Mouse (Mus musculus): Measurements from ENCODE around the gene Stab2.

DNA sequence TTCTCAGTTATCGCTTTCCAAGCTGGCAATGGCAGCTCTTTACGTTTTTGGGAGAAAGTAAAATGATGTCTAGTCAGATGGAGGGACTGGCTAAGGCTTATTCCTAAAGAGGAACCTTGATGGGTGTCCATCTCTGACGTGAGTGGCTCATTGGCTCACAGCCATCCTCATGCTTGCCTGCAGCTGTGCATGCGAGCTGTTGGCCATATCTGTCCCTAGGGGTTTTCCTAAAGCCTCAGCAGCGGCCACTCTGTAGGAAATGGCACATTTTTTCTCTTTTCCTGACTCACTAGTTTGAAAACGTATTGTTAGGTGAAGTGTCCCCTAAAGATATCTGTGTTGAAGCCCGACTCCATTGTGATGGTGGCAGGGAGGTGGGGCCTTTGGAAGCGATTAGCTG lies 18.0 kb downstream of the Stab2 start:
- TF ChIP-seq CTCF (IDR thresholded peaks at IDR 0.05) (no peak), EP300 (IDR thresholded peaks at IDR 0.05) (no peak)

All from lung, postnatal 0 days (tissue).